Mouse (Mus musculus): ENCODE results near the gene Gm10392. TPM values are rescaled to one million over a fixed set of nuclear protein-coding genes. Genes with fewer than 3 reads are reported as not detected.

The Gm10392 gene
- polyA plus RNA-seq, 1 experiment from 2014 or later: 0.13 TPM

GRCm38 (mm10) chr11:77497851-77498250, 21.1 kb downstream of the Gm10392 start:
- 35% methylated on average over 4 of the region's 4 CpGs for WGBS
- Histone ChIP-seq H3K9me3 (replicated peaks) (no peaks in the 10 kb centered on the region), H3K4me2 (peak overlapping the region; percentile 9; the same call in 1 of the 2 replicates), H3K36me3 (peaks cover 23% of the 10 kb centered on the region; the same call in 1 of the 2 replicates), H3K9ac (peak overlapping the region; percentile 28; the same call in 1 of the 2 replicates), H3K4me3 (no peak overlapping the region), H3K27me3 (no peaks in the 10 kb centered on the region), H3K27ac (peak overlapping the region; percentile 89), H3K4me1 (replicated peaks) (peaks cover 60% of the 10 kb centered on the region)
- peak; percentile 37 for ATAC-seq (replicated peaks; ENCODE audit: insufficient number of reproducible peaks, insufficient read depth, low FRiP score, low read depth)

- ATAC-seq (replicated peaks; ENCODE audit: insufficient number of reproducible peaks, insufficient read depth, low FRiP score, low read depth): peak; percentile 15; the same call in 1 of the 2 replicates
- Histone ChIP-seq H3K4me3 (0 out of 2 replicates have a peak overlapping the region, but pooled peaks have one; percentile 0), H3K36me3 (peaks cover 21% of the 10 kb centered on the region; the same call in 1 of the 2 replicates), H3K27ac (peak overlapping the region; percentile 89), H3K27me3 (no peaks in the 10 kb centered on the region), H3K9me3 (replicated peaks) (no peaks in the 10 kb centered on the region), H3K9ac (0 out of 2 replicates have a peak overlapping the region, but pooled peaks have one; percentile 41), H3K4me2 (peak overlapping the region; percentile 9; the same call in 1 of the 2 replicates), H3K4me1 (replicated peaks) (peaks cover 65% of the 10 kb centered on the region)
- WGBS: 34% methylated on average over 6 of the region's 6 CpGs
These were observed 21.6 kb downstream of the Gm10392 start for GRCm38 (mm10) chr11:77497341-77497756.

DNA sequence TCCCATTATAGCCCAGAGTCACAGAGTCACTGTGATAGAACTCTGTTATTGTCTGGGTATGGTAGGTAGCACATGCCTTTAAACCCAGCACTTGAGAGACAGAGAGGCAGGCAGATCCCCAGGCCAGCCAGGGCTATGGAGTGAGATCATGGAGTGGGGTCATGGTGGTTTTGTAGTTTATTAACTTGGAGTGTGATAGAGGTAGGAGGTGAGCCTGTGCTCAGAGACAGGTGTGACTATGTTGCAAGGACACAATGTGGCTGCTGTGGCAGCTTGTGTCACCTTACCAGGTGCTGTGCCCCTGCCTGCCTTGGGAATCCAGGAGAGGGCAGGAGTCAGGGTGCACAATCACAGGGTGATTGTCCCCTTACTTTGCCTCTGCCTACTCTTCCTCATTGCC, 23.5 kb downstream of the Gm10392 start:
- no peak for ATAC-seq (replicated peaks; ENCODE audit: insufficient number of reproducible peaks, insufficient read depth, low FRiP score, low read depth)
- Histone ChIP-seq H3K27me3 (no peaks in the 10 kb centered on the region), H3K9ac (no peak overlapping the region), H3K4me2 (no peak overlapping the region), H3K4me3 (no peak overlapping the region), H3K9me3 (replicated peaks) (no peaks in the 10 kb centered on the region), H3K27ac (peak overlapping the region; percentile 60; the same call in 1 of the 2 replicates), H3K36me3 (peaks cover 14% of the 10 kb centered on the region; the same call in 1 of the 2 replicates), H3K4me1 (replicated peaks) (peaks cover 72% of the 10 kb centered on the region)

- Histone ChIP-seq H3K9ac (0 out of 2 replicates have a peak overlapping the region, but pooled peaks have one; percentile 93), H3K36me3 (peaks cover 6% of the 10 kb centered on the region; the same call in 1 of the 2 replicates), H3K9me3 (replicated peaks) (no peaks in the 10 kb centered on the region), H3K4me3 (peak overlapping the region; percentile 91), H3K27me3 (no peaks in the 10 kb centered on the region), H3K4me2 (peak overlapping the region; percentile 93), H3K27ac (no peak overlapping the region), H3K4me1 (replicated peaks) (peaks cover 78% of the 10 kb centered on the region)
- no peak for ATAC-seq (replicated peaks; ENCODE audit: insufficient number of reproducible peaks, insufficient read depth, low FRiP score, low read depth)
- 65% methylated on average over 6 of the region's 6 CpGs for WGBS
These were observed 24.2 kb downstream of the Gm10392 start for GRCm38 (mm10) chr11:77494782-77495181.

- WGBS: 23% methylated on average over 4 of the region's 4 CpGs
- ATAC-seq (replicated peaks; ENCODE audit: insufficient number of reproducible peaks, insufficient read depth, low FRiP score, low read depth): no peak
These were observed 24.7 kb downstream of the Gm10392 start for GRCm38 (mm10) chr11:77494344-77494676.

DNA sequence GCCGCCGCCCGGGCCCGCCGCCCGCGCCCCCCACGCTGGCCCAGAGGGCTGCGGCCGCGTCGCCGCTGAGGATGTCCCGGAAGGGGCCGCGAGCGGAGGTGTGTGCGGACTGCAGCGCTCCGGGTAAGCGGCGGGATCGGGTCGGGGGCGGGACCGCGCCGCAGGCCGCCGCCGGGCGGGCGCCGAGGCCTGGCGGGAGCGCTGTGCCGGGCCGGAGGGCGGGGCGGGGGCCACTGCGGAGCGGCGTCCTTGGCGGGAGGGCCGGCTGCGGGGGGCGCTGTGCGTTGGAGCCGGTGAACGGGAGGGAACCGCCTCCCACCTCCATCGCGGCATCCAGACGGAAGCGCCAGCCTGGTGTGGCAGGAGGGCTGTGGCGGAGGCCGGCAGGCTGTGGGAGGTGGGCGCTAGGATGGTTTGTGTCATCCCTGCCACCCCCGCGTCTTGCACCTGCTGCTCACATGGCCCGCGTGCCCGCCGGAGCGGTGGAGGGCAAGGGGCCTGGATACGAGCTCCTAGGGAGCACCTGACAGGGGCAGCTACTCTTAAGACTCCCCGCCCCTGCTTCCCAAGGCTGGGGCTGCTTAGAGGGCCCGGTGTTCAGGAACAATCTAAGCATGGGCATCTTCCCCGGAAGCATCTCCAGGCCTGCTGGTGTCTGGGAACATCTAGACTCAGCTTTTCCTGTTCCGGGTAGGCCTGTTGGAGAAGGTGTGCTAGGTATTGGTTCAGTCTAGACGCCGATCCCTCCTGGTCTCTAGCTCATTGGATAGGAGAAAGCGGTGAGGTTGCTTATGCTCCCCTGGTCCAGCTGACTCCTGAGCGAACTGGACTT, 25.3 kb downstream of the Gm10392 start, which contains the start of gene Git1:
Gene Git1, plus strand, starts transcription at position 51 of the 832 bp plus-strand sequence.
- peak; percentile 1; the same call in 1 of the 2 replicates for ATAC-seq (replicated peaks; ENCODE audit: insufficient number of reproducible peaks, insufficient read depth, low FRiP score, low read depth)
- Histone ChIP-seq H3K27me3 (no peaks in the 10 kb centered on the region), H3K4me1 (replicated peaks) (peaks cover 81% of the 10 kb centered on the region), H3K27ac (peak within 1 kb of the TSS; percentile 95), H3K4me2 (peak within 1 kb of the TSS; percentile 93), H3K9me3 (replicated peaks) (no peaks in the 10 kb centered on the region), H3K36me3 (no peaks in the 10 kb centered on the region), H3K4me3 (peak within 1 kb of the TSS; percentile 91), H3K9ac (peak within 1 kb of the TSS; percentile 93)
- under 1% methylated on average over 59 of the region's 74 CpGs for whole genome bisulfite sequencing

More at GRCm38 (mm10) chr11:77494344-77494676, 24.7 kb downstream of the Gm10392 start:
- H3K36me3 ChIP-seq: peaks cover 2% of the 10 kb centered on the region; the same call in 1 of the 2 replicates
- H3K27me3 ChIP-seq: no peaks in the 10 kb centered on the region
- H3K4me3 ChIP-seq: peak overlapping the region; percentile 91
- peaks cover 78% of the 10 kb centered on the region for H3K4me1 ChIP-seq (replicated peaks)
- H3K9me3 ChIP-seq (replicated peaks): no peaks in the 10 kb centered on the region
- H3K4me2 ChIP-seq: peak overlapping the region; percentile 93
- peak overlapping the region; percentile 93 for H3K9ac ChIP-seq
- peak overlapping the region; percentile 88 for H3K27ac ChIP-seq

DNA sequence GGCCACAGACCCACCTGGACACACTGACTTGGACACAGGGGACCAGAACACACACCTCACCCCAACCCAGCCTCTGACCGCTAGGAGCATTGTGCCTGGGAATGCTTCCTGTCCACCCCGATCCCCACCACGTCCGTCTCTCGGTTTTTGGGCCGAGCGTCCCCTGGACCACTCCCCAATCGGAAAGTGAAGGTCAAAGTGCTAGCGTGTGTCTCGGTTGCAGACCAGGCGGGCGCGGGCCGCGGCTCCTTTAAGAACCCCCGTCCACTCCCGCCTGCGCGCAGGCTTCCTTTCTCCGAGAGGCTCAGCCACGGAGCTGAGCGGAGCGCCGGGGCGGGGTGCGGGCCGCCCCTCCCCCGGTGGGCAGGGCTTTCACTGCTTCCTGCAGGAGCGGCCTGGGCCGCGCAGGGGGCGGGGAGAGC, 26.1 kb downstream of the Gm10392 start:
- Histone ChIP-seq H3K4me2 (peak overlapping the region; percentile 93), H3K36me3 (no peaks in the 10 kb centered on the region), H3K27ac (peak overlapping the region; percentile 95), H3K9ac (peak overlapping the region; percentile 93), H3K4me3 (peak overlapping the region; percentile 91), H3K9me3 (replicated peaks) (no peaks in the 10 kb centered on the region), H3K27me3 (no peaks in the 10 kb centered on the region), H3K4me1 (replicated peaks) (peaks cover 80% of the 10 kb centered on the region)
- peak; percentile 72 for ATAC-seq (replicated peaks; ENCODE audit: insufficient number of reproducible peaks, insufficient read depth, low FRiP score, low read depth)
- under 1% methylated on average over 31 of the region's 32 CpGs for whole genome bisulfite sequencing

DNA sequence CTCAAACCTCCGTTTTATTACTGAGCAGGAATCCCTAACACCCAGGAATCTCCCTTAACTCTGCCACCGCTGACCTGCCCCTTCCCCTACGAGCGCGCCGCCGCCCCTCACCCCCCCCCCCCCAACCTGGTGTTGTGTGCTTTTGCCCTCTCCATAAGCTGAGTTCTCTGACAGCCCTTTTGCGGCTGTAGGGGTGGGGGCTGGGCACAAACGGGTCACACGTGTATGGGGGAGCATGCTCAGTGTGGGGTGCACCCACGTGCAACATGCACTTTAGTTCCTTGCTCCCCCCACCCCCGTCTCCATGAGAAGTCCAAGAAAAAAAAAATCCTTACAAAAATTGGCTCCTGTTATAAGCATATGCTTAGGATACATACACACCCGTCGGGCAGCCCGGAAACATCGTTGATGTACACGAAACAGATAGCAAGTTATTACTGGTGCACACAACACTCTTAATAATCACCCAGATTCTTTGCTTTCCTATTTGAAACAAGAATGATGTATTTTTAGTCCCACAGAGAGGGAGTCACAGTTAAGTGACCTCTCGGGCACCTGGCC, 26.6 kb downstream of the Gm10392 start:
- no peaks in the 10 kb centered on the region for H3K9me3 ChIP-seq (replicated peaks)
- no peak for ATAC-seq (replicated peaks; ENCODE audit: insufficient number of reproducible peaks, insufficient read depth, low FRiP score, low read depth)
- H3K27ac ChIP-seq: peak overlapping the region; percentile 95
- peaks cover 76% of the 10 kb centered on the region for H3K4me1 ChIP-seq (replicated peaks)
- WGBS: under 1% methylated on average over 13 of the region's 18 CpGs
- no peaks in the 10 kb centered on the region for H3K36me3 ChIP-seq
- peak overlapping the region; percentile 91 for H3K4me3 ChIP-seq
- H3K9ac ChIP-seq: peak overlapping the region; percentile 93
- peak overlapping the region; percentile 93 for H3K4me2 ChIP-seq
- no peaks in the 10 kb centered on the region for H3K27me3 ChIP-seq

DNA sequence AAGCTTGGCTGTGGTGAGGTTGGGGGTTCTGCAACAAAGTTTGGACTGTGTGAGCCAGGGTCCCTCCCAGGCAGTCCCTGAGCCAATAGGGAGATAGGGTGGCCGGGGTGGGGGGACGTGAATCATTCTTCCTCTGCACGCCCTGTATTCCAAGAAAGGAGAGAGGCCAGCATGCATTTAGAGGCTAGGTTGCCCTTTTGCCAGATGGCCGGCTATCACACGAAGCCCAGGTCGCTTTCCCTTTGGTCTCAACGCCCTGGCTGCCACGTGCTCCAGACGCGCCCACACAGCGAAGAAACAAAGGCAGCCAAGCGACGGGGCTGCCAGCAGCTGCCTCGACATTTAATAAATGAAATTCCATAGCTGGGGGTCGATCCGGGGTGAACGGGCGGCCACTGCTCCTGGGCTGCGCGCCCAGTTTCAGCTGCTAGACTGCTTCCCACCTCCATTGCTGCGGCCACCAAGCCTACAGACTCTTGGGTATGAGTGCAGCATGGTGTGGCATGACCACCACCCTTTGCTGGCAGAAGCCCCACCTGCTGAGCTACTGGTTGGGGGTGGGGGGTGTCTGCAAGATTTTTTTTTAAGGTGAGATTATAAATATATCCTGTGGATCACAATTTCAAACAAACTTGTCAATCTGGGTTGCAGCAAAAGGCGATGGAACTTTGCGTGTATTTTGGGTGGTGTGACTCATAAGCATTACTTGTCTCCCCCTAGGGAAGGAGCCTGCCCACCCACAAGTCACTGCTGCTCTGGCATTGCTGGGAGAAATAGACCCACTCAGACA, 27.3 kb downstream of the Gm10392 start:
- ATAC-seq (replicated peaks; ENCODE audit: insufficient number of reproducible peaks, insufficient read depth, low FRiP score, low read depth): peak; percentile 56
- WGBS: under 1% methylated on average over 23 of the region's 23 CpGs
- H3K9me3 ChIP-seq (replicated peaks): no peaks in the 10 kb centered on the region
- H3K9ac ChIP-seq: peak overlapping the region; percentile 93
- H3K27ac ChIP-seq: peak overlapping the region; percentile 95
- no peaks in the 10 kb centered on the region for H3K27me3 ChIP-seq
- peak overlapping the region; percentile 93 for H3K4me2 ChIP-seq
- H3K4me1 ChIP-seq (replicated peaks): peaks cover 76% of the 10 kb centered on the region
- no peaks in the 10 kb centered on the region for H3K36me3 ChIP-seq
- peak overlapping the region; percentile 91 for H3K4me3 ChIP-seq

DNA sequence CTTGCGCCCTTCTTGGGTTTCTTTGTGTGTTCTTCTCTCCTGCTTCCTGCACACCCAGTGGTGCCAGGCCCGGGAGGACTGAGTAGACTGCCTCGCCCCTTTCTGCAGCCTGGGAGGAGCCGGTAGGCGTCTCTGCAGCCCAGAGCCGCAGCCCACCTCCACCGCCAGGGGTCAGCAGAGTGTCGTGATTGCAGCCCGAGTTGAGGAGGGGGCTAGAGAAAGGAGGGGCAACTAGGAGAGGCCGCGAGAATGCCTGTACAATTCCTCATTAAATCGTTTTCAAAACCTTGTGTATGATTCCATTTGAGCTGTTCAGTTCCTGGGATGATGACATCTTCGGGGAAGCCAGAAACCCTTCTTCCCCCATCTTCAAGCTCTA, 27.9 kb downstream of the Gm10392 start:
- Histone ChIP-seq H3K4me3 (peak overlapping the region; percentile 91), H3K9ac (peak overlapping the region; percentile 33; the same call in 1 of the 2 replicates), H3K9me3 (replicated peaks) (no peaks in the 10 kb centered on the region), H3K4me2 (peak overlapping the region; percentile 93), H3K27me3 (no peaks in the 10 kb centered on the region), H3K27ac (peak overlapping the region; percentile 95), H3K36me3 (no peaks in the 10 kb centered on the region), H3K4me1 (replicated peaks) (peaks cover 77% of the 10 kb centered on the region)
- WGBS: under 1% methylated on average over 13 of the region's 13 CpGs
- peak; percentile 51; the same call in 1 of the 2 replicates for ATAC-seq (replicated peaks; ENCODE audit: insufficient number of reproducible peaks, insufficient read depth, low FRiP score, low read depth)

Measured in heart, embryonic 15.5 days (tissue).